In the genomic region with DNA sequence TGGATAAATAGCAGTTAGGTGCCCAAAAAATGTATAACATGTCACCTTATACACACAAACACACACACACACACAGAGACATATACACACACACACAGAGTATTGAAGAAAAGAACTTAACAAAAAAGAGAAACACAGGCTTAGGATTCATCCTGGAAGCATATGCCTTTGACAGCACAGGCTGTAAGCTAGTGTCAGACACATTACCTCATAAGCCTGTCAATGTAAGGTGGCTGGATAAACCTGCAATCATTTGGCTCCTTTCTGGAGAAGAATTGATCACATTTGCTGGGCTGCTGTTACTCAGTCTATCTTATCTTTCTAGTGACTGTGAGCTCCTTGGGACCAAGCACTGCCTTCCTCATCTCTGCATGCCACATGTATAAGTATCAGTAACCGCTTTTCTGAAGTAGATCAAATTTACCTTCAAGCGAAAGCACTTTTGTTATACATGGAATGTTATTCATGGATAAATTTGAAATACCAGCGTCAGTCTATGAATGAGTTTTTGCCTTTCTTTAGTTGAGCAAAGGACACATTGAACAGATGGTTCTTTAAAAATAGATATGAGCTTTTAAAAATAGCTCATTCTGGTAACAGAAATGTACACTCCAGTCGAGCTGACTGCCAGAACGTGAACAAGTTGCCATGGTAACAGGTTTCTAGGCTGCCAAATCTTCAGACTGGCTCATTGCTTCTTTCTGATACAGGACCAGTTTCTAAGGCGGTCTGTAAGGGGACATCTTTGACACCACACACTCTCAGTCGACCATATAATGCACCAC, we compare ENCODE assay signal across 8 mouse cellular contexts. TPM values are rescaled to one million over a fixed set of nuclear protein-coding genes. Genes with fewer than 3 reads are reported as not detected.
DNase-seq lines count a peak whose midpoint lies in the region; ATAC-seq lines count a peak whose summit lies in the region.
"Had no signal": no experiment of that assay in that cellular context is flagged by ENCODE, and none has a peak within 500 bp of the region (broad histone marks: within the 10 kb centered on the region; RNA-seq: fewer than 3 reads in every experiment).

No protein-coding gene starts in this region.

- no peak overlapping the region for H3K4me3 ChIP-seq in neural tube, embryonic 14.5 days (ENCODE audit: low read depth, low read length)

- H3K27me3 ChIP-seq in neural tube, embryonic 14.5 days (ENCODE audit: control insufficient read depth, insufficient read depth, low read length) = no peaks in the 10 kb centered on the region

- H3K4me2 ChIP-seq in neural tube, embryonic 14.5 days (ENCODE audit: low read depth, low read length) = no peak overlapping the region

- DNase-seq in retina, postnatal 1 day = peak; percentile 39
- DNase-seq in retina, embryonic 14.5 days (ENCODE audit: low spot score) = no peak
- peak; percentile 42 for DNase-seq in embryo, embryonic 10.5 days (ENCODE audit: low spot score)
- peak; percentile 71 for DNase-seq in layer of hippocampus, adult 11-12 months (ENCODE audit: low spot score)
- no peak for DNase-seq in natural killer cell, adult 2 months (ENCODE audit: low spot score in 2 of 2)

- H3K4me1 ChIP-seq in neural tube, embryonic 14.5 days (ENCODE audit: control insufficient read depth, insufficient read depth, low read length) = 0 out of 2 replicates have a peak, but pooled peaks cover 2% of the 10 kb centered on the region

- H3K9me3 ChIP-seq in neural tube, embryonic 14.5 days (ENCODE audit: control insufficient read depth, low read length) = no peaks in the 10 kb centered on the region

- H3K36me3 ChIP-seq in neural tube, embryonic 14.5 days (ENCODE audit: control insufficient read depth, insufficient read depth, low read length) = no peaks in the 10 kb centered on the region

- peak overlapping the region; percentile 52; the same call in 1 of the 2 replicates for H3K27ac ChIP-seq in neural tube, embryonic 14.5 days (ENCODE audit: low read depth, low read length)
- H3K27ac ChIP-seq: kidney, postnatal 0 days had no signal

- H3K9ac ChIP-seq in neural tube, embryonic 14.5 days (replicated peaks; ENCODE audit: low read depth, low read length) = no peak overlapping the region

- ATAC-seq in neural tube, embryonic 14.5 days (ENCODE audit: low read depth) = peak; percentile 52; the same call in 1 of the 2 replicates
- no peak for ATAC-seq in inflammation-experienced regulatory T-cells, adult 6 months

- 37% methylated on average over 7 of the region's 7 CpGs for WGBS in neural tube, embryonic 14.5 days

RNA-seq across cellular contexts. Expression of gene Myof, which starts 51.8 kb away (rescaled TPM):
- 0.74 and 4.0 TPM in 2 replicates for polyA plus RNA-seq in neural tube, embryonic 14.5 days (2014; fragmentation: Nextera tagmentation; extraction: Ambion mirVana)
- polyA plus RNA-seq in inflammation-experienced regulatory T-cells, adult 6 months (2017; shearing (Covaris generic)) = under 1 TPM in 1 of 3 experiments, not detected in 2; 0.35 TPM

Comparison
In these comparisons a context has a peak if more than half of its experiments do, and no peak if none do; other contexts are left out.
1. DNase-seq: peak in retina, postnatal 1 day (single experiment), embryo, embryonic 10.5 days (single experiment) and layer of hippocampus, adult 11-12 months (single experiment); none in retina, embryonic 14.5 days (single experiment) and natural killer cell, adult 2 months (0 of 2).